Mouse (Mus musculus) forebrain, postnatal 0 days (tissue): ENCODE measurements around the gene Vps37c. TPM values are rescaled to one million over a fixed set of nuclear protein-coding genes. Genes with fewer than 3 reads are reported as not detected.

Experiments
- ATAC-seq: fragments of 200-750 bp; cut with Nextera tagmentation; 2 replicates; pipeline ENCODE4 v1.8.0; 2017; ENCODE audit warnings: mild to moderate bottlenecking, moderate library complexity
- DNase-seq: peaks from one replicate; pipeline ENCODE4 v3.0.0-alpha.2; 2015
- H3K27ac ChIP-seq: fragments of 300-500 bp; sonication (generic); 2 replicates; pipeline ENCODE4 v1.5.1; 2014; ENCODE audit warnings: low read depth, mild to moderate bottlenecking, antibody characterized with exemption, low read length, moderate library complexity, mixed read lengths
- H3K27me3 ChIP-seq: fragments of 300-500 bp; sonication (generic); 2 replicates; pipeline ENCODE4 v1.6.1; 2014; ENCODE audit warnings: mild to moderate bottlenecking, low read length, mixed read lengths; ENCODE audit not compliant: insufficient read depth
- H3K36me3 ChIP-seq: fragments of 300-500 bp; sonication (generic); 2 replicates; pipeline ENCODE4 v1.6.1; 2014; ENCODE audit warnings: mild to moderate bottlenecking, moderate library complexity; ENCODE audit not compliant: insufficient read depth
- H3K4me1 ChIP-seq: fragments of 300-500 bp; sonication (generic); 2 replicates; pipeline ENCODE4 v1.6.1; 2014; ENCODE audit warnings: antibody characterized with exemption; ENCODE audit not compliant: insufficient read depth
- H3K4me2 ChIP-seq: fragments of 300-500 bp; sonication (generic); 2 replicates; pipeline ENCODE4 v1.6.1; 2014; ENCODE audit warnings: low read depth, mild to moderate bottlenecking, moderate library complexity
- H3K4me3 ChIP-seq: fragments of 300-500 bp; sonication (generic); 2 replicates; pipeline ENCODE4 v1.5.1; 2014; ENCODE audit warnings: low read depth, low read length, mixed read lengths
- H3K9ac ChIP-seq: fragments of 300-500 bp; sonication (generic); 2 replicates; pipeline ENCODE4 v1.6.1; 2014; ENCODE audit warnings: mild to moderate bottlenecking
- H3K9me3 ChIP-seq: fragments of 300-500 bp; sonication (generic); 2 replicates; pipeline ENCODE4 v1.6.1; 2016; ENCODE audit warnings: low read length
- CTCF ChIP-seq: sonication (generic); IDR thresholded peaks from 2 replicates; pipeline ENCODE4 v1.5.1; 2016; ENCODE audit warnings: antibody characterized with exemption, control low read depth, low read depth
- WGBS: fragments of 180-500 bp; shearing (Covaris S2); extraction: QIAGEN DNeasy Blood & Tissue Kit; methylation state at CpG from one replicate; pipeline ENCODE4 v1.1.7; 2014; 5-methylcytosine and 5-hydroxymethylcytosine counted together
- polyA plus RNA-seq: library from polyadenylated mRNA; unstranded; fragments of >200 nt; fragmentation: Nextera tagmentation; extraction: Ambion mirVana; gene quantifications from 2 replicates; pipeline ENCODE4 v1.2.1, GENCODE M21; 2015
- total RNA-seq: library from RNA; depleted of rRNA; stranded (reverse); fragments of >200 nt; gene quantifications from 2 replicates; pipeline ENCODE4 v1.2.3, GENCODE M21; 2014

The Vps37c gene
- total and polyA plus RNA-seq, 2 experiments from 2014 or later, result 29.0 to 34.5 TPM

- DNase-seq, result no peak
- Histone ChIP-seq H3K36me3 (no peaks in the 10 kb centered on the region), H3K27me3 (no peaks in the 10 kb centered on the region), H3K9ac (no peak overlapping the region), H3K27ac (no peak overlapping the region), H3K4me3 (no peak overlapping the region), H3K4me2 (no peak overlapping the region), H3K4me1 (peaks cover 7% of the 10 kb centered on the region; the same call in 1 of the 2 replicates), H3K9me3 (no peaks in the 10 kb centered on the region)
- 82% methylated on average over 2 of the region's 2 CpGs for WGBS
- TF ChIP-seq CTCF, result no peak
- no peak for ATAC-seq
These were observed 2.8 kb upstream of the Vps37c start for GRCm38 (mm10) chr19:10685727-10686126.

- 0 out of 2 replicates have a peak, but pooled peaks cover 5% of the 10 kb centered on the region for H3K36me3 ChIP-seq
- H3K9me3 ChIP-seq, result no peaks in the 10 kb centered on the region
- H3K27me3 ChIP-seq, result no peaks in the 10 kb centered on the region
- peak; percentile 74 for DNase-seq
- WGBS, result 13% methylated on average over 5 of the region's 5 CpGs
- no peak for TF ChIP-seq CTCF
- 0 out of 2 replicates have a peak, but pooled peaks have one; percentile 0 for ATAC-seq
- peak overlapping the region; percentile 98 for H3K27ac ChIP-seq
- peak overlapping the region; percentile 83 for H3K4me3 ChIP-seq
- peaks cover 10% of the 10 kb centered on the region; the same call in 1 of the 2 replicates for H3K4me1 ChIP-seq
- peak overlapping the region; percentile 84 for H3K4me2 ChIP-seq
- H3K9ac ChIP-seq, result peak overlapping the region; percentile 95
These were observed 1.1 kb downstream of the Vps37c start for GRCm38 (mm10) chr19:10689470-10690166.

- 70% methylated on average over 3 of the region's 3 CpGs for WGBS
- Histone ChIP-seq H3K4me1 (peaks cover 13% of the 10 kb centered on the region), H3K27me3 (no peaks in the 10 kb centered on the region), H3K9me3 (no peaks in the 10 kb centered on the region), H3K27ac (peak overlapping the region; percentile 98), H3K4me3 (peak overlapping the region; percentile 83; the same call in 1 of the 2 replicates), H3K36me3 (0 out of 2 replicates have a peak, but pooled peaks cover 5% of the 10 kb centered on the region), H3K9ac (peak overlapping the region; percentile 95; the same call in 1 of the 2 replicates), H3K4me2 (peak overlapping the region; percentile 84)
- no peak for ATAC-seq
- no peak for TF ChIP-seq CTCF
- no peak for DNase-seq
These were observed 1.8 kb downstream of the Vps37c start for GRCm38 (mm10) chr19:10690336-10690735.

- Histone ChIP-seq H3K27me3 (no peaks in the 10 kb centered on the region), H3K4me1 (peaks cover 21% of the 10 kb centered on the region), H3K36me3 (0 out of 2 replicates have a peak, but pooled peaks cover 5% of the 10 kb centered on the region), H3K4me2 (no peak overlapping the region), H3K27ac (no peak overlapping the region), H3K9me3 (no peaks in the 10 kb centered on the region), H3K9ac (no peak overlapping the region), H3K4me3 (no peak overlapping the region)
- WGBS, result 94% methylated on average over 4 of the region's 4 CpGs
- TF ChIP-seq CTCF, result no peak
- ATAC-seq, result no peak
- no peak for DNase-seq
These were observed 2.6 kb downstream of the Vps37c start for GRCm38 (mm10) chr19:10691121-10691520.

- peaks cover 21% of the 10 kb centered on the region for H3K4me1 ChIP-seq
- ATAC-seq (no peak), DNase-seq (no peak)
- TF ChIP-seq CTCF, result no peak
- H3K9me3 ChIP-seq, result no peaks in the 10 kb centered on the region
- no peak overlapping the region for H3K9ac ChIP-seq
- 77% methylated on average over 3 of the region's 3 CpGs for WGBS
- H3K27me3 ChIP-seq, result no peaks in the 10 kb centered on the region
- 0 out of 2 replicates have a peak, but pooled peaks cover 5% of the 10 kb centered on the region for H3K36me3 ChIP-seq
- no peak overlapping the region for H3K27ac ChIP-seq
- no peak overlapping the region for H3K4me3 ChIP-seq
- no peak overlapping the region for H3K4me2 ChIP-seq
These were observed 3.1 kb downstream of the Vps37c start for GRCm38 (mm10) chr19:10691660-10692059.

- no peaks in the 10 kb centered on the region for H3K9me3 ChIP-seq
- ATAC-seq, result no peak
- no peak overlapping the region for H3K27ac ChIP-seq
- H3K9ac ChIP-seq, result no peak overlapping the region
- 0 out of 2 replicates have a peak, but pooled peaks cover 5% of the 10 kb centered on the region for H3K36me3 ChIP-seq
- no peak for DNase-seq
- H3K4me3 ChIP-seq, result no peak overlapping the region
- H3K4me2 ChIP-seq, result no peak overlapping the region
- peaks cover 21% of the 10 kb centered on the region for H3K4me1 ChIP-seq
- no peaks in the 10 kb centered on the region for H3K27me3 ChIP-seq
- WGBS, result 83% methylated on average over 4 of the region's 4 CpGs
- no peak for TF ChIP-seq CTCF
These were observed 3.8 kb downstream of the Vps37c start for GRCm38 (mm10) chr19:10692361-10692760.
